Mouse (Mus musculus) right cerebral cortex, postnatal 36 days (tissue): ENCODE measurements around the gene Eya2.
A peak's percentile ranks its signal among the peaks of the same experiment; 100 is the strongest.

Experiments used
- DNase-seq, 2 experiments: peaks; one replicate each; pipeline ENCODE4 v3.0.0; 2022; ENCODE audit warnings: low spot score in 2 of 2, mixed read lengths in 1 of 2

Gene Eya2

DNA sequence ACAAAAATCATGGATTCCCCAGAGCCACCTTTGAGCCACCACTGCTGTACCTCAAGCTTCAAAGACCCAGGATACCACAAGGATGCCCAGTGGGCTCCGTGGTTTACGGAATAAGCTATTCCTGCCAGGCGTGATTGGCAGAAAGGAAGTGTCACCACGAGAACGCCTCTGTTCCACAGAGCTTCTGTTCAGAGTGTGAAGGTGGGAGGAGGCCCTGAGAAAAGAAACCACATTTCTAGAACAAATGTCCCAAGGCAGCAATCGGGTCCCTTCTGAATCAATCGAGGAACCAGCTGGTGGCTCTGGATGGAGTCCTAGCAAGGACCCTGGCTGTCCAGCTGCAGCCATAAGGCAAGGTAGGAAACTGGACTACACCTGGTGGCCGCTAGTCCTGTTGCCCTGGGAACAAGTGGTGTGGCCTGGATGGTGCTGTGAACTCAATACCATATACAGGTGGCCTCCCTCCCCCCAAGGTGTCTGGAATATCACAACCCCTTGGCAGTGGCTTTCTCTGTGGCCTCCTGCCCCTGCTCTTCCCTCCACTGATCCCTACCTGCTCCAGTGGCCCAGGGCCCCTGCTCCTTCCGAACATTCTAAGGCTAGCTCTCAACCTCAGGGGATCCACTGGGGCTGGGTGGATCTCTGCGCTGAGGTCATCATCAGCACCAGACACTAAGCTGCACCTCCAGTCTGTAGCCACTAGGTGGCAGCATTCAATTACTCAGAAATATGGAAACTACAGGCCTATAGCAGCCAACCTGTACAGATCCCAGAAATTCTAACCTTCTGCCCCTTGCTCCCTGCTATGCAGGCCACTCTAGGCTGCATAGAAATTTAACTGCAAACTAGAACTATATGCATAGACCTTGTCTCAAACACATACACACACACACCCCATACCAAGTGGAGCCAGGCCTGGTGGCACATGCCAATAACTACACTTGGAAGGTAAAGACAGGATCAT, 224.4 kb downstream of the Eya2 start:
- peak; percentile 73 to 85 for DNase-seq

DNA sequence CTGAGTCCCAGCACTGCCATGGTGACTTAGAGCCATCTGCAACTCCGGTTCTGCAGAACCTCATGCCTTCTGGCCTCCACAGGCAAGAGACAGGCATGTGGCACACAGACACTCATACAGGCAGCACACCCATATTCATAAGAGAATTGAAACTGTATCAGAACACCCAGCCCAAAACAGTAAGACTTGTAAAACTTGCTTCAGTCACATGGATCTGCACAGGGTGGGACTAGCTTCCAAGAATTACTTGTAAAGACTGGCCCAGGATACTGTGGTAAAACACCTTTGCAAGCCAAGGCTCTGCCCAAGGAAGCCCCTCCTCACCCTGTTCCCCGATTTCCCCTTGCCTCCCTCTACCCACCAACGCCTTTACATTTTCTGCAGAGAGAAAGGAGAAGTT, 225.2 kb downstream of the Eya2 start:
- no peak for DNase-seq

DNA sequence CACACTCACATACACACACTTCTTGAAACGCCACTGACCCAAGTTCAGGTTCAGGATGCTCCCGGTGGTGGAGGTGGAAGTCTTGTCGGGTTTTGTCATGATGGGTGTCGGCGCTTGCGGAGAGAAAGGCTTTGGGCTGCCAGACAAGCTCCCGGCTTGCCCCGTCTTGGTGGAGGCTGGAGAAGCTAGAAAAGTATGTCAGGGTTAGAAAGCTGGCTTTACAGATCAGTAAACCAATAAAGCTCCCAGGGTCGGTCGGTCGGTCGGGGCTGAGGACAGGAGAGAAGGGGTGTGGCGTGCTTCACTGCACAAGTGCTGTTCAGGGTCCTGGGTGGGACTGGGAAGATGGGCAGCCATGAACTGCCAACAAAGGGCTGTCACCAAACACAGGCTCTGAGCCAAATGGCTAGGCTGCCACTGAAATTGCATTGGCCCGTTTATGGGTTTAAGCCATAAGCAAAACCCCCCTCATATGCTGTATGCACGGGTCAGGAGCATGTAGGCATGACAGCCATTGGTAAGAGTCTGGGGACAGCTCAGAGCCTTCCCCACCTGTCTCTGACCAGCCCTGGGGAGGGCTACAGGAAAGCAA, 225.8 kb downstream of the Eya2 start:
- no peak for DNase-seq
